Mouse (Mus musculus) embryonic facial prominence, embryonic 12.5 days (tissue): Measurements from ENCODE around the gene Hs2st1. TPM values are rescaled to one million over a fixed set of nuclear protein-coding genes. Genes with fewer than 3 reads are reported as not detected.

Source experiments
- ATAC-seq: fragments of 200-750 bp; cut with Nextera tagmentation; 2 replicates; pipeline ENCODE4 v1.8.0; 2017; ENCODE audit not compliant: insufficient number of reproducible peaks, insufficient read depth, low FRiP score, low TSS enrichment
- H3K27ac ChIP-seq: fragments of 300-500 bp; sonication (generic); 2 replicates; pipeline ENCODE4 v1.5.1; 2016; ENCODE audit warnings: mild to moderate bottlenecking
- H3K27me3 ChIP-seq: fragments of 300-500 bp; sonication (generic); 2 replicates; pipeline ENCODE4 v1.6.1; 2016; ENCODE audit warnings: mild to moderate bottlenecking, moderate library complexity
- H3K36me3 ChIP-seq: fragments of 300-500 bp; sonication (generic); 2 replicates; pipeline ENCODE4 v1.6.1; 2016; ENCODE audit warnings: mild to moderate bottlenecking
- H3K4me1 ChIP-seq: fragments of 300-500 bp; sonication (generic); 2 replicates; pipeline ENCODE4 v1.6.1; 2016
- H3K4me2 ChIP-seq: fragments of 300-500 bp; sonication (generic); replicated peaks from 2 replicates; pipeline ENCODE4 v1.6.1; 2016; ENCODE audit warnings: mild to moderate bottlenecking, moderate library complexity
- H3K4me3 ChIP-seq: fragments of 300-500 bp; sonication (generic); 2 replicates; pipeline ENCODE4 v1.5.1; 2016; ENCODE audit warnings: mild to moderate bottlenecking
- H3K9ac ChIP-seq: fragments of 300-500 bp; sonication (generic); 2 replicates; pipeline ENCODE4 v1.6.1; 2016; ENCODE audit warnings: mild to moderate bottlenecking, moderate library complexity
- H3K9me3 ChIP-seq: fragments of 300-500 bp; sonication (generic); 2 replicates; pipeline ENCODE4 v1.6.1; 2016; ENCODE audit warnings: mild to moderate bottlenecking, moderate library complexity
- WGBS: fragments of 180-500 bp; shearing (Covaris S2); methylation state at CpG from one replicate; pipeline ENCODE4 v1.1.7; 2016; 5-methylcytosine and 5-hydroxymethylcytosine counted together
- polyA plus RNA-seq: library from polyadenylated mRNA; unstranded; fragments of >200 nt; fragmentation: Nextera tagmentation; extraction: Ambion mirVana; gene quantifications from 2 replicates; pipeline ENCODE4 v1.2.1, GENCODE M21; 2016

Gene Hs2st1
- polyA plus RNA-seq: 25.2 and 27.0 TPM in 2 replicates

DNA sequence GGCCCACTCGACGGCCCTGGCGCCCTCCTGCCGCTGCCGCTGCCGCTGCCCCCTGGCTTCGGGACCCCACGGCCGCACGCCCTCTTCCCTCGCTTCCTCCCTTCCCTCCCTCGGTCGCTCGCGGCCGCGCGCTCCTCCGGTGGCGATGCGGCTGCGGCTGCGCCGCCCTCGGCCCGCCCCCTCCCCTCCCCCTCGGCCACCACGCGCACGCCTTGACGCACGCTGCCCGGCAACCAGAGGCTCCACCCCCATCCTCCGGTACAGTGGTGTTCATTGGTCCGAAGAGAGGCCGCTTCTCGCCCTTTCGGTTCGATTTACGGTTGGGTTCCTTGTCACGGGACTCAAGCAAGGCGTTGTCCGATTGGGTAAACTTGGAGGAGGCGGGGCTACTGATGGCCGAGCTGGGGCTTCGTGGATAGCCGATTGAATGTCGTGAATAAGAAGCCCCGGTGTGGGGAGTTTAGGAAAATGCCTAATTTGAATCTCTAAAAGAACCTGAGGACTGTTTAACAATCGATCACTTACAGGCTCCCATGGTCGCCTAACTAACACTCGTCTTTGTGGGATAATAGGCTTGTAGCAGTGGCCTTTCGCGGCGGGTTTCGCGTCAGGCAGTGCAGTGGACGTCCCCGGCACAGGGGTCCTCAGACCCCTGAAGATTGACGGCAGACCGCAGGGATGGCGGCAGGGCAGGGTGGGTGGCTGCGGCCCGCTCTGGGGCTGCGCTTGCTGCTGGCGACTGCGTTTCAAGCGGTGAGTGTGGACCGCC is at the start of gene Hs2st1, which contains the start of gene Selenof:
Gene Hs2st1 (minus strand): TSS at position 135 of the 769 bp plus-strand sequence.
Gene Selenof (plus strand): TSS at position 258 of the 769 bp plus-strand sequence.
- Histone ChIP-seq H3K27me3 (no peaks in the 10 kb centered on the region), H3K4me1 (peaks cover 16% of the 10 kb centered on the region), H3K27ac (peak within 1 kb of the TSS; percentile 92), H3K9ac (peak within 1 kb of the TSS; percentile 86), H3K4me2 (peak within 1 kb of the TSS; percentile 89), H3K4me3 (peak within 1 kb of the TSS; percentile 82), H3K9me3 (no peaks in the 10 kb centered on the region), H3K36me3 (0 out of 2 replicates have a peak, but pooled peaks cover 10% of the 10 kb centered on the region)
- under 1% methylated on average over 57 of the region's 69 CpGs for WGBS
- peak; percentile 99 for ATAC-seq

DNA sequence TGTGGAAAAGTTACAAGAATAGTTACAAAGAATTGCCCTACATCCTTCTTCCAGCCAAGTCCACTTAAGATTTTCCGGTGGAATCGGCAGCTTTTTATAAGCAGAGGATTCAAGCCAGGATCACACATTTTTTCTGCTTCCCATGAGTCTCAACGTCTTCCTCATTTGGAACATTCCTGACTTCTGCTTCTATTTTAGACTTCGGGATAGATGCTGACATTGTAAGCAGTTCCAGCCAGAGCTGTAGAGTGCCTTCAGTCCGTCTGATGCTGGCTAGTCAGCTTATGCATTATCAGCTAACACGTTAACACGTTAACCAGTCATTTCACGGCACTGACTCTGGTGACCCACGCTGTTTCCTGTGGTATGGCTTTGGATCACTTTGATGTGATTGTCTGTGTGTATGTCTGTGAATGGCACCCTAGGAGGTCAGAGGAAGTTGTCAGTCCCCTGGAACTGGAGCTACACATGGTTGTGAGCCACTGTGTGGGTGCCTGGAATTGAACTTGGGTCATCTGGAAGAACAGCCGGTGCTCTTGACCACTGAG is 47.7 kb upstream of the Hs2st1 start:
- Histone ChIP-seq H3K36me3 (no peaks in the 10 kb centered on the region), H3K27ac (no peak overlapping the region), H3K27me3 (no peaks in the 10 kb centered on the region), H3K9ac (no peak overlapping the region), H3K4me1 (peaks cover 8% of the 10 kb centered on the region; the same call in 1 of the 2 replicates), H3K9me3 (0 out of 2 replicates have a peak, but pooled peaks cover 2% of the 10 kb centered on the region), H3K4me3 (no peak overlapping the region), H3K4me2 (no peak overlapping the region)
- peak; percentile 5; the same call in 1 of the 2 replicates for ATAC-seq
- 85% methylated on average over 10 of the region's 10 CpGs for WGBS

- peak; percentile 81 for ATAC-seq
- WGBS: 71% methylated on average over 8 of the region's 8 CpGs
- no peak overlapping the region for H3K27ac ChIP-seq
These were observed 46.9 kb upstream of the Hs2st1 start for GRCm38 (mm10) chr3:144616654-144617425.

GRCm38 (mm10) chr3:144615459-144615858 is 45.5 kb upstream of the Hs2st1 start:
- Histone ChIP-seq H3K27me3 (no peaks in the 10 kb centered on the region), H3K4me1 (peaks cover 20% of the 10 kb centered on the region; the same call in 1 of the 2 replicates), H3K36me3 (no peaks in the 10 kb centered on the region), H3K4me3 (no peak overlapping the region), H3K4me2 (no peak overlapping the region), H3K27ac (no peak overlapping the region), H3K9ac (no peak overlapping the region), H3K9me3 (0 out of 2 replicates have a peak, but pooled peaks cover 2% of the 10 kb centered on the region)
- no peak for ATAC-seq
- 85% methylated on average over 9 of the region's 9 CpGs for WGBS

More at GRCm38 (mm10) chr3:144616654-144617425, 46.9 kb upstream of the Hs2st1 start:
- H3K36me3 ChIP-seq: no peaks in the 10 kb centered on the region
- H3K4me2 ChIP-seq: no peak overlapping the region
- H3K4me1 ChIP-seq: peaks cover 11% of the 10 kb centered on the region; the same call in 1 of the 2 replicates
- no peak overlapping the region for H3K9ac ChIP-seq
- H3K27me3 ChIP-seq: no peaks in the 10 kb centered on the region
- H3K9me3 ChIP-seq: 0 out of 2 replicates have a peak, but pooled peaks cover 2% of the 10 kb centered on the region
- H3K4me3 ChIP-seq: no peak overlapping the region

GRCm38 (mm10) chr3:144614698-144615097 is 44.7 kb upstream of the Hs2st1 start:
- Histone ChIP-seq H3K9me3 (0 out of 2 replicates have a peak, but pooled peaks cover 2% of the 10 kb centered on the region), H3K4me1 (peaks cover 20% of the 10 kb centered on the region; the same call in 1 of the 2 replicates), H3K4me3 (no peak overlapping the region), H3K4me2 (no peak overlapping the region), H3K27ac (no peak overlapping the region), H3K9ac (no peak overlapping the region), H3K36me3 (no peaks in the 10 kb centered on the region), H3K27me3 (no peaks in the 10 kb centered on the region)
- WGBS: 85% methylated on average over 10 of the region's 10 CpGs
- no peak for ATAC-seq

GRCm38 (mm10) chr3:144614277-144614676 is 44.3 kb upstream of the Hs2st1 start:
- Histone ChIP-seq H3K27me3 (no peaks in the 10 kb centered on the region), H3K4me1 (peaks cover 20% of the 10 kb centered on the region; the same call in 1 of the 2 replicates), H3K4me3 (no peak overlapping the region), H3K4me2 (no peak overlapping the region), H3K9me3 (0 out of 2 replicates have a peak, but pooled peaks cover 2% of the 10 kb centered on the region), H3K36me3 (no peaks in the 10 kb centered on the region), H3K27ac (no peak overlapping the region), H3K9ac (no peak overlapping the region)
- WGBS: 81% methylated on average over 6 of the region's 6 CpGs
- no peak for ATAC-seq

DNA sequence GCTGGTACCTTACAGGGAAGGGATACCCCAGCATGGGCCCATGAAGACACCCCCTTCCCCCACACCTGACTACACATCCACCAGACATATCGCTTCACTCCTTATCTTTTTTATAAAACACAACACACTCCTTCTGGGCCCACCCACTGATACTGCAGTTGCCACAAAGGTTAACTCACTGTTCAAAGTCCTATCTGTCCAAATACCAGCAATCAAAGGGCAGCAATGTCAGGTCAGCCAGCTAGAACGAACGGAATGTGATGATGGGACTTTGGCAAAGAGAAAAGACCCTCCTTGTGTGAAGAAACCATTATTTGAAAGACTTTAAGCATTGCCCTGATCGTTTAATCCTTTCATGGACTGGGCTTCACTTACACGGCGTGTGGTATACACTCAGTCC is 42.4 kb upstream of the Hs2st1 start:
- Histone ChIP-seq H3K27me3 (no peaks in the 10 kb centered on the region), H3K4me3 (no peak overlapping the region), H3K4me1 (peaks cover 20% of the 10 kb centered on the region; the same call in 1 of the 2 replicates), H3K9ac (no peak overlapping the region), H3K27ac (0 out of 2 replicates have a peak overlapping the region, but pooled peaks have one; percentile 12), H3K4me2 (no peak overlapping the region), H3K36me3 (no peaks in the 10 kb centered on the region), H3K9me3 (0 out of 2 replicates have a peak, but pooled peaks cover 5% of the 10 kb centered on the region)
- WGBS: 78% methylated on average over 6 of the region's 6 CpGs
- no peak for ATAC-seq

DNA sequence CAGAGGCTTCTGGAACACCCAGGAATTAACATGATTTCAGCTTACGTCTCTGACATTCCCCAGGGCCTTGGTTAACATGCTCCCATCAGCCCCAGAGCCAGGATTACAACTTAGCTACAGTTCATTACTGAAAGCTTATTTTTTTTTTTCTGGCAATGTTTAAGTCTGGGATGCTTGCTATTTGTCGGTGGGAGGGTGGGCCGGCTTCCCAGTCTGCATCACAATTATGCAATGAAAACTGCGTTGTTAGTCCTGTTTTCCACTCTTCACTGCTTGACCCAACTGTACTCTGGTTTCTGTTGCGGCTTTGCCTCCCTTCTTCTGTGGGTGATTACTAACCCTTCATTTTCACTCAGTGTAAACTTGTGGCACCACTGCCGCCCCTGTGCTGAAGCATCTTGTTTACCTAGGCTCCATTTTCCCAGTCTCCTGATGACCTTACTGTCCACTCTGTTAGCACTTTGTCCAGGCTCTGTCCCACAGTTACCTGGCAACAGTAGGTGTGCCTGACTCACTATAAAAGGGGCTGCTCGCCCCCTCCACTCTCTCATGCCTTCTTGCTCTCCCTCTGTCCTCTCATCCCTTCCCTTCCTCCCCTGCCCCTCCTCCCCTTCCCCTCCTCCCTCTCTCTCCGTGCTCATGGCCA is 41.8 kb upstream of the Hs2st1 start:
- H3K4me1 ChIP-seq: peaks cover 15% of the 10 kb centered on the region; the same call in 1 of the 2 replicates
- no peak overlapping the region for H3K4me2 ChIP-seq
- ATAC-seq: no peak
- H3K36me3 ChIP-seq: no peaks in the 10 kb centered on the region
- H3K4me3 ChIP-seq: no peak overlapping the region
- H3K27ac ChIP-seq: 0 out of 2 replicates have a peak overlapping the region, but pooled peaks have one; percentile 12
- H3K27me3 ChIP-seq: no peaks in the 10 kb centered on the region
- no peak overlapping the region for H3K9ac ChIP-seq
- 53% methylated on average over 8 of the region's 8 CpGs for WGBS
- 0 out of 2 replicates have a peak, but pooled peaks cover 5% of the 10 kb centered on the region for H3K9me3 ChIP-seq

DNA sequence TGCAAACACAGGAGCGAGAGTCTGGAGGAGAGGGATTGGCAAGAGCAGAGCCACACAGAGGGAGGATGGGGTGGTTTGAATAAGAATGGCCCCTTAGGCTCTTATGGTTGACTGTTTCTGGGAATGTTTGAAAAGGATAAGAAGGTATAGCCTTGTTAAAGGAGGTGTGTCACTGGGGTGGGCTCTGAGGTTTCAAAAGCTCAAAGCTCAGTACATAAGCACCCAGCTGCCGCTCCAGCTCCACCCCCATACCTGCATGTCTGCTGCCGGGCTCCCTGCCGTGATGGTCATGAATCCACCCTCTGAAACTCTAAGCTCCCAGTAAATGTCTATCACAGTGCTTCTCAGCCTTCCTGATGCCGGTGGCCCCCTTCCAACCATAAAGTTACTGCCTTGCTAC is 40.8 kb upstream of the Hs2st1 start:
- no peaks in the 10 kb centered on the region for H3K36me3 ChIP-seq
- no peak overlapping the region for H3K4me2 ChIP-seq
- no peak for ATAC-seq
- no peak overlapping the region for H3K27ac ChIP-seq
- H3K9me3 ChIP-seq: 0 out of 2 replicates have a peak, but pooled peaks cover 5% of the 10 kb centered on the region
- H3K9ac ChIP-seq: no peak overlapping the region
- peaks cover 12% of the 10 kb centered on the region; the same call in 1 of the 2 replicates for H3K4me1 ChIP-seq
- WGBS: 45% methylated on average over 5 of the region's 5 CpGs
- H3K4me3 ChIP-seq: no peak overlapping the region
- no peaks in the 10 kb centered on the region for H3K27me3 ChIP-seq

DNA sequence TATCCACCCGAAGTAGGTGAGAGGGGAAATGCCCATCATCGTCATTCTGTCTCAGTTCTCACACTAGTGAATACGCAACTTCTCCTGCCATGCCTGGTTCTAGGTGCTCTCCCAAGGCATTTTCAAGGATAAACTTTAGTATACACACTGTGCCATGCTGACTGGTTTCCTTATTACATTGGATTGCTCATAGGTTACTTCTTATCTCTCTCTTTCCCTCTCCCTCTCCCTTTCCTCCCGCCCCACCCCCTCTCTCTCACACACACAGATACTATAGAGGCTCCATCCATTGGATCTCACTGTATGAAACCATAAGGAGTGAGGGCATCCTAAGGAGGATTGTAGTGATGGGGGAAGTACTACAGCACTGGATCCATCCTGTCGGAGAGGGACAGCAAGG is 38.1 kb upstream of the Hs2st1 start:
- H3K36me3 ChIP-seq: no peaks in the 10 kb centered on the region
- WGBS: 84% methylated on average over 5 of the region's 5 CpGs
- no peak overlapping the region for H3K4me3 ChIP-seq
- no peak overlapping the region for H3K4me2 ChIP-seq
- no peak overlapping the region for H3K27ac ChIP-seq
- H3K9ac ChIP-seq: no peak overlapping the region
- no peaks in the 10 kb centered on the region for H3K27me3 ChIP-seq
- peaks cover 12% of the 10 kb centered on the region; the same call in 1 of the 2 replicates for H3K4me1 ChIP-seq
- ATAC-seq: no peak
- 0 out of 2 replicates have a peak, but pooled peaks cover 5% of the 10 kb centered on the region for H3K9me3 ChIP-seq
